Mouse (Mus musculus): ENCODE measurements around the gene Bora. TPM values are rescaled to one million over a fixed set of nuclear protein-coding genes. Genes with fewer than 3 reads are reported as not detected.

Bora gene
- polyA plus RNA-seq, 1 experiment from 2014 or later: 66.1 TPM

GRCm38 (mm10) chr14:99045378-99046030, 518 bp upstream of the Bora start:
- Histone ChIP-seq H3K4me2 (peak overlapping the region; percentile 63), H3K4me3 (ENCODE audit: low read depth, low read length) (peak overlapping the region; percentile 95)
- peak; percentile 14; the same call in 1 of the 2 replicates for ATAC-seq (ENCODE audit: low FRiP score)

GRCm38 (mm10) chr14:99046782-99047181, 760 bp downstream of the Bora start:
- H3K4me1 ChIP-seq (ENCODE audit: control insufficient read depth, insufficient read depth, low read length): peaks cover 20% of the 10 kb centered on the region
- H3K9ac ChIP-seq (ENCODE audit: low read length): peak overlapping the region; percentile 43
- H3K4me2 ChIP-seq: peak overlapping the region; percentile 63
- 0 out of 2 replicates have a peak, but pooled peaks cover 2% of the 10 kb centered on the region for H3K36me3 ChIP-seq (ENCODE audit: control insufficient read depth, insufficient read depth, low read length)
- WGBS: 1% methylated on average over 15 of the region's 15 CpGs
- H3K4me3 ChIP-seq (ENCODE audit: low read depth, low read length): peak overlapping the region; percentile 95
- H3K27me3 ChIP-seq (ENCODE audit: control insufficient read depth, insufficient read depth, low read length): no peaks in the 10 kb centered on the region
- ATAC-seq (ENCODE audit: low FRiP score): peak; percentile 28; the same call in 1 of the 2 replicates
- DNase-seq (ENCODE audit: low spot score, missing footprints): no peak
- peak overlapping the region; percentile 4; the same call in 1 of the 2 replicates for H3K27ac ChIP-seq (ENCODE audit: low read depth, low read length)
- no peaks in the 10 kb centered on the region for H3K9me3 ChIP-seq (ENCODE audit: control insufficient read depth, low read length)

More at GRCm38 (mm10) chr14:99045378-99046030, 518 bp upstream of the Bora start:
- Histone ChIP-seq H3K27me3 (ENCODE audit: control insufficient read depth, insufficient read depth, low read length) (no peaks in the 10 kb centered on the region), H3K27ac (ENCODE audit: low read depth, low read length) (peak overlapping the region; percentile 76), H3K36me3 (ENCODE audit: control insufficient read depth, insufficient read depth, low read length) (no peaks in the 10 kb centered on the region), H3K4me1 (ENCODE audit: control insufficient read depth, insufficient read depth, low read length) (peaks cover 20% of the 10 kb centered on the region), H3K9me3 (ENCODE audit: control insufficient read depth, low read length) (no peaks in the 10 kb centered on the region), H3K9ac (ENCODE audit: low read length) (peak overlapping the region; percentile 96)
- WGBS: under 1% methylated on average over 57 of the region's 70 CpGs
- DNase-seq (ENCODE audit: low spot score, missing footprints): peak; percentile 89

- ATAC-seq (ENCODE audit: low FRiP score): no peak
- H3K4me2 ChIP-seq: no peak overlapping the region
- H3K36me3 ChIP-seq (ENCODE audit: control insufficient read depth, insufficient read depth, low read length): peaks cover 5% of the 10 kb centered on the region; the same call in 1 of the 2 replicates
- no peak overlapping the region for H3K4me3 ChIP-seq (ENCODE audit: low read depth, low read length)
- no peaks in the 10 kb centered on the region for H3K9me3 ChIP-seq (ENCODE audit: control insufficient read depth, low read length)
- no peak overlapping the region for H3K9ac ChIP-seq (ENCODE audit: low read length)
- H3K27me3 ChIP-seq (ENCODE audit: control insufficient read depth, insufficient read depth, low read length): no peaks in the 10 kb centered on the region
- no peaks in the 10 kb centered on the region for H3K4me1 ChIP-seq (ENCODE audit: control insufficient read depth, insufficient read depth, low read length)
- H3K27ac ChIP-seq (ENCODE audit: low read depth, low read length): no peak overlapping the region
- WGBS: 93% methylated on average over 7 of the region's 7 CpGs
- no peak for DNase-seq (ENCODE audit: low spot score, missing footprints)
Observed at GRCm38 (mm10) chr14:99058959-99059586, 13.1 kb downstream of the Bora start.

GRCm38 (mm10) chr14:99060616-99061015, 14.6 kb downstream of the Bora start:
- 93% methylated on average over 12 of the region's 12 CpGs for WGBS

GRCm38 (mm10) chr14:99063091-99063490, 17.1 kb downstream of the Bora start:
- Histone ChIP-seq H3K36me3 (ENCODE audit: control insufficient read depth, insufficient read depth, low read length) (peaks cover 10% of the 10 kb centered on the region; the same call in 1 of the 2 replicates), H3K4me2 (no peak overlapping the region), H3K4me3 (ENCODE audit: low read depth, low read length) (no peak overlapping the region), H3K27ac (ENCODE audit: low read depth, low read length) (no peak overlapping the region), H3K4me1 (ENCODE audit: control insufficient read depth, insufficient read depth, low read length) (no peaks in the 10 kb centered on the region), H3K9me3 (ENCODE audit: control insufficient read depth, low read length) (no peaks in the 10 kb centered on the region), H3K9ac (ENCODE audit: low read length) (no peak overlapping the region), H3K27me3 (ENCODE audit: control insufficient read depth, insufficient read depth, low read length) (no peaks in the 10 kb centered on the region)
- ATAC-seq (ENCODE audit: low FRiP score): no peak
- DNase-seq (ENCODE audit: low spot score, missing footprints): no peak
- 97% methylated on average over 2 of the region's 2 CpGs for whole genome bisulfite sequencing

More at GRCm38 (mm10) chr14:99060616-99061015, 14.6 kb downstream of the Bora start:
- Histone ChIP-seq H3K9ac (ENCODE audit: low read length) (no peak overlapping the region), H3K4me3 (ENCODE audit: low read depth, low read length) (no peak overlapping the region), H3K4me2 (no peak overlapping the region), H3K27me3 (ENCODE audit: control insufficient read depth, insufficient read depth, low read length) (no peaks in the 10 kb centered on the region), H3K9me3 (ENCODE audit: control insufficient read depth, low read length) (no peaks in the 10 kb centered on the region), H3K27ac (ENCODE audit: low read depth, low read length) (no peak overlapping the region), H3K36me3 (ENCODE audit: control insufficient read depth, insufficient read depth, low read length) (peaks cover 5% of the 10 kb centered on the region; the same call in 1 of the 2 replicates), H3K4me1 (ENCODE audit: control insufficient read depth, insufficient read depth, low read length) (no peaks in the 10 kb centered on the region)
- DNase-seq (ENCODE audit: low spot score, missing footprints): no peak
- ATAC-seq (ENCODE audit: low FRiP score): no peak

- Histone ChIP-seq H3K36me3 (ENCODE audit: control insufficient read depth, insufficient read depth, low read length) (peaks cover 12% of the 10 kb centered on the region; the same call in 1 of the 2 replicates), H3K9me3 (ENCODE audit: control insufficient read depth, low read length) (no peaks in the 10 kb centered on the region), H3K27me3 (ENCODE audit: control insufficient read depth, insufficient read depth, low read length) (no peaks in the 10 kb centered on the region), H3K9ac (ENCODE audit: low read length) (no peak overlapping the region), H3K4me3 (ENCODE audit: low read depth, low read length) (no peak overlapping the region), H3K4me1 (ENCODE audit: control insufficient read depth, insufficient read depth, low read length) (no peaks in the 10 kb centered on the region), H3K4me2 (no peak overlapping the region), H3K27ac (ENCODE audit: low read depth, low read length) (no peak overlapping the region)
- ATAC-seq (ENCODE audit: low FRiP score): no peak
- WGBS: 92% methylated on average over 4 of the region's 4 CpGs
- no peak for DNase-seq (ENCODE audit: low spot score, missing footprints)
Observed at GRCm38 (mm10) chr14:99071146-99071545, 25.1 kb downstream of the Bora start.

- H3K27ac ChIP-seq (ENCODE audit: low read depth, low read length): no peak overlapping the region
- peaks cover 9% of the 10 kb centered on the region for H3K36me3 ChIP-seq (ENCODE audit: control insufficient read depth, insufficient read depth, low read length)
- ATAC-seq (ENCODE audit: low FRiP score) (no peak), DNase-seq (ENCODE audit: low spot score, missing footprints) (no peak)
- no peaks in the 10 kb centered on the region for H3K4me1 ChIP-seq (ENCODE audit: control insufficient read depth, insufficient read depth, low read length)
- no peak overlapping the region for H3K4me2 ChIP-seq
- H3K27me3 ChIP-seq (ENCODE audit: control insufficient read depth, insufficient read depth, low read length): no peaks in the 10 kb centered on the region
- WGBS: 95% methylated on average over 7 of the region's 7 CpGs
- H3K4me3 ChIP-seq (ENCODE audit: low read depth, low read length): no peak overlapping the region
- no peak overlapping the region for H3K9ac ChIP-seq (ENCODE audit: low read length)
- H3K9me3 ChIP-seq (ENCODE audit: control insufficient read depth, low read length): no peaks in the 10 kb centered on the region
Observed at GRCm38 (mm10) chr14:99088947-99089346, 42.9 kb downstream of the Bora start.

GRCm38 (mm10) chr14:99099267-99099966, 53.4 kb downstream of the Bora start, which contains the start of the genes Pibf1 and Dis3:
Gene Pibf1, plus strand, starts transcription at chr14:99099424.
Gene Dis3, minus strand, starts transcription at chr14:99099770.
- ATAC-seq (ENCODE audit: low FRiP score): peak; percentile 99
- no peaks in the 10 kb centered on the region for H3K27me3 ChIP-seq (ENCODE audit: control insufficient read depth, insufficient read depth, low read length)
- DNase-seq (ENCODE audit: low spot score, missing footprints): peak; percentile 100
- H3K9ac ChIP-seq (ENCODE audit: low read length): peak within 1 kb of the TSS; percentile 90
- H3K4me1 ChIP-seq (ENCODE audit: control insufficient read depth, insufficient read depth, low read length): peaks cover 7% of the 10 kb centered on the region
- peak within 1 kb of the TSS; percentile 88 for H3K4me3 ChIP-seq (ENCODE audit: low read depth, low read length)
- peak within 1 kb of the TSS; percentile 54 for H3K4me2 ChIP-seq
- WGBS: under 1% methylated on average over 71 of the region's 73 CpGs
- H3K36me3 ChIP-seq (ENCODE audit: control insufficient read depth, insufficient read depth, low read length): no peaks in the 10 kb centered on the region
- H3K27ac ChIP-seq (ENCODE audit: low read depth, low read length): peak within 1 kb of the TSS; percentile 52; the same call in 1 of the 2 replicates
- no peaks in the 10 kb centered on the region for H3K9me3 ChIP-seq (ENCODE audit: control insufficient read depth, low read length)
